Mouse (Mus musculus): ENCODE data around the gene Htr1a.
A peak's percentile ranks its signal among the peaks of the same experiment; 100 is the strongest.

Gene Htr1a

DNA sequence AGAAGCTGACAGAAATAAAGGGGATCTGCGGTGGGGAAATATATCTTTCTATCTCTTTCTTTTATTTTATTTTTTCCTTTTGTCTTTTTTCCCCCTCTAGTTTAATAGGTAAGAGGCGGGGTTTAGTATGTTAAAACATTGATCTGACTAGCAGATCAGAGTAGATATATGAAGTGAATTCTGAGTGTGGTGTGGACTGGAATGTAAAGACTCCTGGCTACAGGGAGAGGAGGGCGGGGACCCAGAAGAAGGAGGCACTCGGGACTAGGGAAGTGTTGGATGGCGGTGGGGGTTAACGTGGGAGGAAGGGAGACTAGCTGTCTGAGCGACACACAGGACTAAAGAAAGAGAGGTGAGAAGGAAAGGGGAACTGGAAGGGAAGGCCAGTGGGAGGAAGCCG is at the start of gene Htr1a:
Htr1a (plus strand) TSS at position 301 of the 400 bp plus-strand sequence.
- no peak for DNase-seq (ENCODE audit: low read depth, low spot score)

- no peak for DNase-seq (ENCODE audit: low read depth, low spot score)
Observed at GRCm38 (mm10) chr13:105411535-105412326, 31.7 kb upstream of the Htr1a start.

GRCm38 (mm10) chr13:105412327-105412722 is 31.1 kb upstream of the Htr1a start:
- no peak for DNase-seq (ENCODE audit: low read depth, low spot score)

GRCm38 (mm10) chr13:105433141-105433540 is 10.3 kb upstream of the Htr1a start:
- no peak for DNase-seq (ENCODE audit: low read depth, low spot score)

- DNase-seq (ENCODE audit: low read depth, low spot score) = no peak
Observed at GRCm38 (mm10) chr13:105433630-105434029, 9.8 kb upstream of the Htr1a start.

DNA sequence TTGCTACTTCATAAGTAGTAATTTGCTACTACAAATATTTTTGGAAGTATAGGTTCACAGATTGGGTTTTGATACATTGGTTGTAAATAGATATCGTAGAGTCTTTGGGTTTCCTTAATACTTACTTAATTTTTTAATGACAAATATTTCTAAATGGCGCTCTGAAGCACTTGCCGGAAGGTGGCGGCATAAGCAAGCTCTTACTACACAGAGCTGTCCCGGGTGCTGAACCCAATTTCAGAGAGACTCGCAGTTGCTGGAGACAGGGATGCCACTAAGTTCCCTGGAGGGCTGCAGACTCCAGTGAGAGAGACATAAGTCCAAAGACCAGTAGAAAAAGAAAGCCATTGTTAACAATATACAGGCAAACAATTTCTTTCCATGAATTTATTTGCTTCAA is 863 bp upstream of the Htr1a start:
- peak; percentile 11 for DNase-seq (ENCODE audit: low read depth, low spot score)

GRCm38 (mm10) chr13:105443871-105444237 is 415 bp downstream of the Htr1a start:
- no peak for DNase-seq (ENCODE audit: low read depth, low spot score)

GRCm38 (mm10) chr13:105444238-105444894 is 927 bp downstream of the Htr1a start:
- no peak for DNase-seq (ENCODE audit: low read depth, low spot score)

- DNase-seq (ENCODE audit: low read depth, low spot score) = no peak
Observed at GRCm38 (mm10) chr13:105444895-105445281, 1.4 kb downstream of the Htr1a start.

DNA sequence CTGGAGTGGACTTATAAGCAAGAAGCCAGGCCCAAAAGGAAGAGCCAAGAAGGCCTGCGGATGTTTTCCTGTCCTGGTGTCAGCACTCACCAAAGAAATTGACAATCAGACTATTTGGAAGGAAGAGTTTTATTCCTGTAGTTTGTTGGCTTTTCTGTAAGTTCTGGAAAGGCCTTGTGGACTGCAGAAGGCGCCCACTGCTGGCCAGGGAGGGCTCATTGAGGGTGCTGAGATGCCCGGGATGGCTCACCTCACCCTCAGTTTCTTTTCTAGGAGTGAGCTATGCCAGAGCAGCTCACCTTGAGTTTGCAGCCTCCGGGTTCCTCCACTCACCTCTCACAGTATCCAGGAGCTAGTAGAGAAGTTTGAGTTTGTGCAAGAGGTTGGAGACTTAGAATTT is 2.8 kb downstream of the Htr1a start:
- DNase-seq (ENCODE audit: low read depth, low spot score) = no peak

GRCm38 (mm10) chr13:105447695-105448094 is 4.3 kb downstream of the Htr1a start:
- no peak for DNase-seq (ENCODE audit: low read depth, low spot score)

DNA sequence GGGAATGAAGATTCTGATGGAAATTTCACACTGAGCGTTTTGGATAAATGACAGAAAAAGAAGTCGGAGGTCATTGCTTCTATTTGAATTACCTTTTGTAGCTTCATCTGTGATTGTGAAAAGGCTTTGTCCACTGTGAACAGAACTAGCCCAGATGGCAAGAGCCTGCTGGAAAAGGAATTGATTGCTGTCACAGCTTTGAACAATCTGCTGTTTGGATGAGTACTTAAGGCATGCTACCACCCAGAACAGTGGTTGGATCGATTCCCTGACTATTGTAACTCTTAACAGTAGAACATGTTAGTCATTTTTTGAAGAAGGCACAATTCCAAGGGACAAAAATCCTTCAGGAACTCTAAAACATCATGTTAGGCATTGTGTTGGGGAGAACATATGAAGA is 8.1 kb downstream of the Htr1a start:
- no peak for DNase-seq (ENCODE audit: low read depth, low spot score)

Measured in retina, adult 2 months (tissue).